8 mouse cellular contexts compared by ENCODE assay signal in genomic region chr5:148885821-148886609, GRCm38 (mm10). TPM values are rescaled to one million over a fixed set of nuclear protein-coding genes. Genes with fewer than 3 reads are reported as not detected.
DNase-seq lines count a peak whose midpoint lies in the region; ATAC-seq and TF ChIP-seq lines count a peak whose summit lies in the region.

No protein-coding gene starts in this region.

- H3K27me3 ChIP-seq in E14TG2a.4 (ENCODE audit: insufficient read depth, low read length): no peaks in the 10 kb centered on the region
- H3K27me3 ChIP-seq in heart, postnatal 0 days (ENCODE audit: control insufficient read depth, insufficient read depth, low read length): no peaks in the 10 kb centered on the region
- no peaks in the 10 kb centered on the region for H3K27me3 ChIP-seq in midbrain, postnatal 0 days (ENCODE audit: insufficient read depth, low read length)

- peak; percentile 44; the same call in 1 of the 2 replicates for ATAC-seq in heart, postnatal 0 days (ENCODE audit: insufficient read depth, low read depth)
- ATAC-seq in midbrain, postnatal 0 days (ENCODE audit: low FRiP score): no peak

- no peak overlapping the region for H3K4me2 ChIP-seq in heart, postnatal 0 days (ENCODE audit: low read depth, low read length)
- H3K4me2 ChIP-seq in midbrain, postnatal 0 days (ENCODE audit: low read depth, low read length, poor library complexity, severe bottlenecking): no peak overlapping the region

- peaks cover 5% of the 10 kb centered on the region; the same call in 1 of the 2 replicates for H3K9me3 ChIP-seq in E14TG2a.4 (ENCODE audit: low read length)
- H3K9me3 ChIP-seq in heart, postnatal 0 days (replicated peaks; ENCODE audit: control insufficient read depth, low read length): no peaks in the 10 kb centered on the region
- no peaks in the 10 kb centered on the region; the same call in 1 of the 2 replicates for H3K9me3 ChIP-seq in midbrain, postnatal 0 days (ENCODE audit: low read length)

- WGBS in heart, postnatal 0 days: 37% methylated on average over 22 of the region's 22 CpGs
- 31% methylated on average over 22 of the region's 22 CpGs for WGBS in midbrain, postnatal 0 days

- H3K36me3 ChIP-seq in E14TG2a.4 (ENCODE audit: insufficient read depth, low read length): no peaks in the 10 kb centered on the region
- H3K36me3 ChIP-seq in heart, postnatal 0 days (replicated peaks; ENCODE audit: control insufficient read depth, insufficient read depth, low read length): peaks cover 56% of the 10 kb centered on the region
- H3K36me3 ChIP-seq in midbrain, postnatal 0 days (ENCODE audit: insufficient read depth, low read length): peaks cover 11% of the 10 kb centered on the region

- TF ChIP-seq CTCF in E14TG2a.4 (conservative IDR thresholded peaks at IDR 0.05; ENCODE audit: low read length): no peak
- no peak for TF ChIP-seq CTCF in heart, postnatal 0 days (IDR thresholded peaks at IDR 0.05; ENCODE audit: low read depth)
- TF ChIP-seq CTCF in midbrain, postnatal 0 days (IDR thresholded peaks at IDR 0.05): no peak

- no peak overlapping the region for H3K9ac ChIP-seq in heart, postnatal 0 days (replicated peaks; ENCODE audit: low read depth, low read length)
- H3K9ac ChIP-seq in midbrain, postnatal 0 days (replicated peaks; ENCODE audit: low read length, poor library complexity, severe bottlenecking): no peak overlapping the region

- H3K4me3 ChIP-seq in E14TG2a.4 (replicated peaks; ENCODE audit: low read length): peak overlapping the region; percentile 77
- H3K4me3 ChIP-seq in heart, postnatal 0 days (ENCODE audit: low read depth, low read length): no peak overlapping the region
- no peak overlapping the region for H3K4me3 ChIP-seq in midbrain, postnatal 0 days (ENCODE audit: low read depth, low read length)

- DNase-seq in ZHBTc4 (ENCODE audit: low read depth, low spot score): peak; percentile 97
- DNase-seq in heart, postnatal 0 days (ENCODE audit: low spot score): peak; percentile 14
- DNase-seq in liver: peak; percentile 88
- peak; percentile 56 for DNase-seq in midbrain, postnatal 0 days (ENCODE audit: low spot score)
- DNase-seq in right cerebral cortex, postnatal 14 days: no peak
- no peak for DNase-seq in gastrocnemius, adult 8-10 months (ENCODE audit: low spot score in 2 of 2)
- DNase-seq in frontal cortex, postnatal 25 days (ENCODE audit: low spot score in 2 of 2): no peak

- no peak for TF ChIP-seq EP300 in heart, postnatal 0 days (IDR thresholded peaks at IDR 0.05; ENCODE audit: low read depth)

- peaks cover 17% of the 10 kb centered on the region for H3K4me1 ChIP-seq in E14TG2a.4 (replicated peaks; ENCODE audit: low read depth, low read length)
- no peaks in the 10 kb centered on the region for H3K4me1 ChIP-seq in heart, postnatal 0 days (ENCODE audit: control insufficient read depth, insufficient read depth)
- no peaks in the 10 kb centered on the region for H3K4me1 ChIP-seq in midbrain, postnatal 0 days (ENCODE audit: insufficient read depth, low read length)

- H3K27ac ChIP-seq in heart, postnatal 0 days (ENCODE audit: low read depth): no peak overlapping the region
- H3K27ac ChIP-seq in midbrain, postnatal 0 days (ENCODE audit: low read depth, low read length): no peak overlapping the region

RNA-seq across cellular contexts. Expression of gene Katnal1, which starts 43.1 kb away (rescaled TPM):
- total RNA-seq in heart, postnatal 0 days (2014; rRNA removed; ENCODE audit: low replicate concordance): 5.4 and 21.1 TPM in 2 replicates
- 8.0 and 8.4 TPM in 2 replicates for polyA plus RNA-seq in heart, postnatal 0 days (2015; fragmentation: Nextera tagmentation; extraction: Ambion mirVana)
- 38.0 and 51.1 TPM in 2 replicates for total RNA-seq in midbrain, postnatal 0 days (2014; rRNA removed)
- 23.6 and 31.4 TPM in 2 replicates for polyA plus RNA-seq in midbrain, postnatal 0 days (2015; fragmentation: Nextera tagmentation; extraction: Ambion mirVana)
- total RNA-seq in gastrocnemius, adult 8-10 months (2022): 1 to 10 TPM; 4.3 to 5.3 (median 4.5) TPM

Comparison
In these comparisons a context has a peak if more than half of its experiments do, and no peak if none do; other contexts are left out.
1. DNase-seq: peak in ZHBTc4 (single experiment), heart, postnatal 0 days (single experiment), liver (single experiment) and midbrain, postnatal 0 days (single experiment); none in right cerebral cortex, postnatal 14 days (single experiment), gastrocnemius, adult 8-10 months (0 of 2) and frontal cortex, postnatal 25 days (0 of 2).